Mouse (Mus musculus): Measurements from ENCODE around the gene Lrrc8d.
A peak's percentile ranks its signal among the peaks of the same experiment; 100 is the strongest.
"Not testable (repeated sequence)": the region's sequence is repeated elsewhere in the genome, so short reads cannot be mapped to it uniquely, and the experiment has no call there.

Gene Lrrc8d

DNA sequence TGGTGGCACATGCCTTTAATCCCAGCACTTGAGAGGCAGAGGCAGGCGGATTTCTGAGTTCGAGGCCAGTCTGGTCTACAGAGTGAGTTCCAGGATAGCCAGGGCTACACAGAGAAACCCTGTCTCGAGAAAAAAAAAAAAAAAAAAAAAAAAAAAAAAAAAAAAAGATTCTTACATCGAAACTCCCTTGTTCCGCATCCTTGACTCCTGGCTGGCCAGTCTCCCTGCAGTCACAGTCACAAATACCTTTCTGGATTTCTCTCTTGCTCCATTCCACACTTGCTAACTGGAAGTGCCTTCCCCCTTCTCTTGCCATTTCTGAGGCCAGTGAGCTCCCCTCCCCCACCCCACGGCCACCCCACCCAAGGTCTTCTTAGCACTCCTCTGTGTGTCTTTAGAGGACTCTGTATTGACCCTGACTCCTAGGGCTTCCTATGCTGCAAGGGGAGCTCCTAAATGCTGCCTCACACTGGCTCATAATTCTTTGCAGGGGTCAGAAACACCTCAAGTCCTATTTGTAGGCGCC, 13.9 kb upstream of the Lrrc8d start:
- DNase-seq (ENCODE audit: low read depth): not testable (repeated sequence)

DNA sequence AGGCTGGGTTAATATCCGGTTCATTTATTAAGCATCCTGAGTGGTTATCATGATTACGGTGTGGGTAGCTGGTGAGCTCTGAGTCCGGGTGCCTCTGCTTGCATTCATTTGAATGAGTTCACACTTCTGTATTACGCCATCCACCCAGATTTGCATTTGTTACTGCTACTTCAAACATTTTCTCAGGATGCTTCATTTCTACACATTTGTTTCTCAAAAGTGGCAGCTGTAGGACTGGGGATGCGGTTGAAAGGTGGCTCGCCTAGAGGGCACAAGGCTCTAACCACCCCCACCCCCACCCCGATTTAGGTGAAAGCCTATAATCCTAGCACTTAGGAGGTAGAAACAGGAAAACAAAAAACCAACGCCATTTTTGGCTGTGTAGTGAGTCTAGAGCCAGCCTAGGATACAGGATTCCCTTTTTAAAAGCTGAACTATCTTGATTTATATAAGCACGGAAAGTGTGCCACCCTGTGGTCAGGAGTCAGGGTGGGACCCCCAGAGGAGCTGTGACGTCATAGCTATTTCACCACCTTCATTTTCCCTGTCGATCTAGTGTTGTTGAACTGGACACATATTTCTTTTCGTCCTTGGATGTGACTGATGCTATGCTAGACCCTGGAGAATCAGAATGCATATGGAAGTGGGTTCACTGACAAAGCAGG, 13.3 kb upstream of the Lrrc8d start:
- no peak for DNase-seq (ENCODE audit: low read depth)

DNA sequence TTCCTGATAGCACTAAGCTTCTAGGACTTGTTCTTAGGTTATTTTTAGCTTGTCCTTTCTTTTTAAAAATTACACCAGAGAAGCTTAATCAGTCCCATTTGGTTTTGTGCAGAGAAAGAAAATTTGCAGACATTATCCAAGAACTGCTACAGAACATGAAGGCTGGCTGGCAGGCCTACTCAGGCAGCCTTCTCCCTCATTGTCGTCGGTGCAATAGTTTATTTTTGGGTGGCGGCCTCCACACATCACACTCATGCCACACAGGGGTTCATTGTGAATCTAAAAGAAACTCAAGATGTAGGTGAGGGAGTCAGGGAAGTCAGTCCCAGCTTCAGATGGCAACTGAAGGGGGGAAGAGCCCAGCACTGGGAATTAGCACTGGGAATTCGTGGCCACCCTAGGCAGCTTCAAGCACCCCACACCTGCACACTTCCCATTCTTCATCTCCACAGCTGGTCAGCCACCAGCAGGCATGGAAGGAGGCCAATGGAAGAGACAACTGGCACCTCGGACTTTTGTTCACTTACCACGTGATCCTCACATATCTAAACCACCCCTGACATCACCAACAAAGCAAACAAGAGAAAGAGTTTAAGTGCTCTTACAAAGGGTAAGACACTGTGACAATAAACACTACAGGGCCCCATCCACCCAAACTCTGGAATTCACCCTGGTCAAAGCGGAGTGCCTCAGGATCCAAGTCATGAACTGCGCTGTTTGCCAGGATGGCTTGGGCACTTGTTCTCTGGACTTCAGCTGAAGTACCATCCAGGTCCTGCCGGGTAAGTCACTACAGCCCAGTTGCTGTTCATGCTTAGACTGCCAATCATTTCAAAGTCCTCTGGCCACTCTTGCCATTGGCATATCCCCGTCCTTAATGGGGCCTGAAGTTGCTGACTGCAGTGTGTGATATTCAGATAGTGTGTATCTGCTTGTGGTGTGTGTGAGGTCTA, 9.0 kb upstream of the Lrrc8d start:
- DNase-seq (ENCODE audit: low read depth): no peak

DNA sequence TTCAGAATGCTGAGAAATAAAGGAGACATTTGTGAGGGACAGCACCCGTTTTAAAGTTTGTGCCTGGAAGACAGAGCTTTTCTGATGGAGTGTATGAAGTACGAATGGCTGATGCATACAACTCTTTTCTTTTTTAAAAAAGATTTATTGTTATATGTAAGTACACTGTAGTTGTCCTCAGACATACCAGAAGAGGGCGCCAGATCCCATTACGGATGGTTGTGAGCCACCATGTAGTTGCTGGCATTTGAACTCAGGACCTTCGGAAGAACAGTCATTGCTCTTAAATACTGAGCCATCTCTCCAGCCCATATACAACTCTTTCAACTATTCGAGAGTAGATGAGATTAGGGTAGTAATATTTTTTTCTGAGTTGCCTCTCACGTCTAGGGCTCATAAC, 8.1 kb upstream of the Lrrc8d start:
- DNase-seq (ENCODE audit: low read depth): peak; percentile 25

DNA sequence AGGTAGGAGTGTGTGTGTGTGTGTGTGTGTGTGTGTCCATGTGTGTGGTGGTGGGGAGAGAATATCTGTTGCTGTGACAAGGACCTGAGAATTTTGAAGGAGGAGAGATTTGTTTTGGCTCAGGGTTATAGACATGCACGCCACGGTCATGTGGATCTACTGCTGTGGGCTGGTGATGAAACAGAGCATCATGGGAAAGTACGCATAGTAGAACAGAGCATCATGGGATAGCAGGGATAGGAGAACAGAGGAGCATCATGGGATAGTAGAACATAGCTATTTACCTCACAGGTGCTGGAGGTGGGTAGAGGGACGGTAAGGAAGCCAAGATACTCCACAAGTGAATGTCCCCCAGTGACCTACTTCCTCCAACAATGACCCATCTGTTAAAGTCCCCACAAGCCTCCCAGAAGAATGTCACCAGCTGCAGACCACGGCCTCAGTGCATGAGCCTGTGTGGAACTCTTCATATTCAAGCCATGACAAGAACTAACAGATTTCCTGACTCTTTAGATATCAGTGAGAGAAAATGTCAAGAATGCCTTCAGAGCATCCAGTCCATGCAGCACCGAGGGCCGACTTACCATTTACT, 5.3 kb upstream of the Lrrc8d start:
- no peak for DNase-seq (ENCODE audit: low read depth)

DNA sequence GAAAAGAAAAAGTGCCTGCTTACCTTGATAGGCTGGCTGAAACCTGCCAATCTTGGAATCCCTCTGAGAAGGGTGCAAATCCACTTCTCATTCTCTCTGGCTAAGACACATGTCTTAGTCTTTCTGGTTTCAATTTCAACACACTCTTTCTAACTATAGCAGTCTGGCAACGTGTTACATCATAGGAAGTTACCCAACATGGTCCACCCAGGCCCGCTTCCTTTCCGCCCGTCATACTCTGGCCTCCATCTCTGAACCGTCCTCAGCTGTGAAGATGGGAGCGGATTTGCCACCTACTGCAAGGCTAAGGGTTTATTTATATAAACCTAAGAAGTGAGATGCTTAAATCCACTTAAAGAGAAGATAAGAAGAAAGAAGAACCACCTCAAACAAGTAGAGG, 3.7 kb upstream of the Lrrc8d start:
- DNase-seq (ENCODE audit: low read depth): peak; percentile 10

DNA sequence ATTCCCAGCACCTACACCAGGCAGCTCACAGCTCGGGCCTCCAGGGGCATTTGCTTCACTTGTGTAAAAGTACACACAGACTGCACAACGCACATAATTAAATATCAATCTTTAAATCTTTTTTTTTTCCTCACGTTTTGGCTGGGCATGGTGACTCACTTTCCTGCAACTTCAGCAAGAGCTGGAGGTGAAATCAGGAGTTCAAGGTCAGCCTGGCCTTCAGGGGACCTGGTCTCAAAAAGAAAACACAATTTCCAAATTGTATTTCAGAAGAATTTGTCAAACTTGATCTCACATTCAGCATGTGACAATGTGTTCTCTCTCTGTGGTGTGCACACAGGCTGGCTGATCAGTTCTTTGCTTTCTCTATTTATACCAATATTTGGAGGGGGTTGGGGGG, 1.9 kb upstream of the Lrrc8d start:
- DNase-seq (ENCODE audit: low read depth): no peak

DNA sequence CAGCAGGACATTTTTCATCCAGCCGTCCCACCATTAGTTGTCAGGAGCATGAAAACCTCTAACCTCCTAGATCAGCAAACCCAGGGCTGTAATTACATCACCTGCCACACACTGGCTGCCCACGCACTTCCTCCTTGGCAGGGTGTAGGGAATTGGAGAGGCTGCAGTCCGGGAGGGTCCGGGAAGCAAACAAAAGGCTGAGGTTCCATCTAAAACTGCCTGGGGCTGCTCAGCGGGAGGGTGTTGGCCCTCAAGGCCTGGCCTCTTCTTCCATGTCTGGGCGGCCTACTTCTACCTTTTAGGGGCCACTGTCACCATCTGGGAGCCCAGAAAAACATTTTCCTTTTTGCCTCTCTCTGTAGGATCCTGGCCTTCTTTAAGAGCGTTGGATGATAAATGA, 1.1 kb upstream of the Lrrc8d start:
- peak; percentile 11 for DNase-seq (ENCODE audit: low read depth)

DNA sequence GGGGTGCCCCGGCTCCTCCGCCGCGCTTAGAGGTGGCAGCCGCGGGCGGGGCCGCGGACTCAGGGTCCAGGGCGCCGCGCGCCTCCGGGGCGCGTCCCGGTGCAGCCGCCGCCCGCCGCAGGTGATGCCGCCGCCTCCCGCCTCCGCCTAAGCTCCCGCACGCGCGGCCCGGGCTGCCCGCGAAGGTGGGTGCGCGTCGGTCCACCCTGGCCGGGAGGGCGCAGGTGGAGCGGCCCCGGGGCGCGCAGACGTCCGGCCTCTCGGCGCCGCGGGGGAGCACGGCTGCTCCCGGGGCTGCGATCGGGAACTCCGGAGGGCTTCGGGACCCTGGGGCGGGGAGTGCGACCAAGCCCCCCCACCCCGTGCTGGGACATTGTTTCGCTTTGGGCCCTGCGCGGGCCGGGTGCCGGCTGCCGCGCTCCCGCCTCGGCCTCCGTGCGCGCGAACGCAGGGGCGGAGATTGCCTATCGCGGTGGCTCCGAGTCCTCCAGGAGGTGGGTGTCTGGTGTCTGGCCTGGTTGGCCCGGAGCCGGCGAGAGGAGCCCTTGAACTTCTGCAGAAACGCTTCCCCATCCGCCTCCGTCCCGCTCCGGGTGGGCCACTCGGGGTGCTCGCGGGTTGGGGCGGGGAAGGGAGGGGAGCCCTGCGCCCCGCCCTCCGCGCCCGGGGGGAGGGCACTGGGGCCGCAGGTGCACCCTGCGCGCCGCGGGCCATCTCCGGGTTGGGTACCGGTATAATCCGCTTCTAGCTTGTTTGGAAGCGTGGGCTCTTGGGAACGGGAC, 492 bp downstream of the Lrrc8d start:
- DNase-seq (ENCODE audit: low read depth): peak; percentile 43

DNA sequence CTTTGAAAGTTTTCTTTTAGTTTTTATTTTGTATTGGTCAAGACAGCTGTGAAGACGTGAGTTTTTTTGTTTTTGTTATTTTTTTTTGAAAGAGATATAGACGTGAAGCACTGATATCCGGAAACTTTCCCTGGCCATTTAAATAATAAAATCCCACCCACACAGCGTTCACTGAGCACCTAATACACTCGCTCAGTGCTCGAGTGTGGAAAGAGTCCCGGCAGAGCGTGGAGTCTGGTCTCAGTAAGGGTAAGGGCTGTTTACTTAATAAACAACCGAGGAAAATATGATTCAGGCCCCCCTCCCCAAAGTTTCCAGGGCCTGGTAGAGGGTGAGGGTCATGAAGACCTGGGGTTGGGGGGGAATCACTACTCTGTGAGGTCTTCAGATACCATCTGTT, 1.6 kb downstream of the Lrrc8d start:
- DNase-seq (ENCODE audit: low read depth): no peak

DNA sequence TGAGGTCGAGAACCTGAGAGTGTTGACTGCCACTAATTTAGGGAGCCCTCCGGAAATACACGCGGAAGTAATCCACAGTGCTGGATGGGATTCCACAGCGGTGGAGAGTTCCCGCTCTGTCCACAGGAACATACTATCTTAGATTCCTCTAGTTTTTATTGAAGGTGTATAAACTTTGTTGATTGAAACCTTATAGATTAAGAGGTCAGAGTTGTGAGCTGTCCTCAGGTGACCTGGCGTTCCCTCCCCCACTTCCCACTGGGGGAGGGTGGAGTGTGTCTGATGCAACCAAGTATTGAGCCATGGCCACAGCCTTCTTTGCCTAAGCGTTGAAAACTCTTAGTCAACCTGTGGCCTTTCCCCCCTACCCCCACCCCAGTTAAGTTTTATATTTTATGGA, 2.1 kb downstream of the Lrrc8d start:
- DNase-seq (ENCODE audit: low read depth): no peak

DNA sequence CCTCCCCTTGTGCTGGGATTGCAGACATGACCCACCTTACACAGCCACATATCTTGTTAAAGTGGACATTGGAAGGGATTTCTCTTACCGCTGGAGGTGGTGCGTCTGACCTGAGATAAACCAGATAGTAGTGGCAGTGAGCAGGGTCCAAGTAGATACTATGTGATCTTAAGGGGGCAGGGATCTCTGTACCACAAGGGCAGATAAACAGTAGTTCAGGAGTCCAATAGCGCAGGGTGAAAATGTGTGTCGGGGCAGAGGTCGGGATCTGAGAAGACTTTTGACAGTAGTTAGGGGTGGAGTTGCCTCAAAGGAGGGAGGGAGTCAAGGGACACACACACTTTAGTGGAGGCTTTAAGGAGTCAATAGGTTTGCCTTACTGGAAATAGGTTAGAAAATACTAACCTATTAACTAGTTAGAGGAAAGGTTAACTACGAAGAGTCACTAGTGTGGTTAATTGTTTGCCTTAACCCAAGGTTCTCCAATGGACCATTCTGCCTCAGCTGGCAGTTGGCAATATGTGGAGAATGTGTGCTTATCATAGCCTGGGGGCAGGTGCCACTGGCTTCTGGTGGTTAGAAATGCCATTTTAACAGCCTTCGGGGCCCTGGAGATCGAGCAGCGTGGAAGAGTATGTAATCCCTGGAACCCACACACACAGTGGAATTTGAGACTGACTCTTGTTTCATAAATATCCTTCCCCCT, 3.0 kb downstream of the Lrrc8d start:
- no peak for DNase-seq (ENCODE audit: low read depth)

DNA sequence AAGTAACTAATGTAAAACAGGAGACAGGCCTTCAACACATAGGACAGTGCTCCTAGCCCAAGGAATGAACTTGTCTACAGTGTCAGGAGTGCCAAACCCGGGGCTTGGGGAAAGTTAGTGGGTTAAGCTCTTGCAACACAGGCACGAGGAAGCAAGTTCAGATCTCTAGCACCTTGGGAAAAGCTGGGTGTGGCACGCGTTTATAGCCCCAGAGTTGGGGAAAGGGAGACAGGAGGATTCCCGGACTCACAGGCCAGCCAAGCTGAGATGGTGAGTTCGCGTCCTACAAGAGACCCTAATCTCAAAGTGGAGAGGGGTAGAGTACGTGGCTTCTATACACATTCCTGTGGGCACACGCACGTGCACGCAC, 3.5 kb downstream of the Lrrc8d start:
- DNase-seq (ENCODE audit: low read depth): no peak

DNA sequence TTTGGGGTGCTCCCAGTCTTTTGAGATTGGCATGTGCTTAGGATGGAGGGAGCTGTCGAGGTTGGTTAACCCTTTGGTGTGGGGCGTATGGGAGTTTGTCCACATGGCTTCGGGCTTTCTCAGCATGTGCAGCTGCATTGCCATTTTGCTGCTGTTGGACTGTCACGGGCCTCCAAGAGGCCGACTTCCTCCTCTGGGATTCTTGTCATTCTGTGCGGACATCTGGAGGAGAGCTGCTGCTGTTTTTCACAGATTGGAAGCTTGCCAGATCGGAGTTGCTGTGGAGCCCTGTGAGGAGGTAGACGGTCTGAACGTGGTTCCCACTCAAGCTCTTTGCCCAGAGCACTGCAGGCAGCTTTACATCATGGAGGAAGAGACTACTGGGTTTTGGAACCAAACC, 4.8 kb downstream of the Lrrc8d start:
- no peak for DNase-seq (ENCODE audit: low read depth)

DNA sequence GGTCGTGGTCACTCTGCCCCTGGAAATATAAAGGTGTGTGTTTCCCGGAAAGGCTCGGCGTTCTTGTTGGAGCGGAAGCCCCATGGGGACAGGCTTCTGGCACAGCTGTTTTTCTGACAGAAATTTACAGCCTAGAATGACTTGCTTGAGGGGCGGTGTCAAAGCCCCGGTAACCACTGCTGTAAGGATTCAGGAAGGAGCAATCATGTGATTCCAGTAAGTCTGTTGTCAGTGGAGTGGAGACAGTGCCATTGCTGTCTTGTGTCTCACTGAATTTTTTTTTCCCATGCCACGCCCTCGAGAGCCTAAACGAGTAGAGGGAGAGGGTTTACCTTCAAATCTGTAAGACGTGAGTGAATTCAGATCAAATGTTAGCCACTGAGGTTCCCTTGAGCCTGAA, 6.9 kb downstream of the Lrrc8d start:
- DNase-seq (ENCODE audit: low read depth): no peak

DNA sequence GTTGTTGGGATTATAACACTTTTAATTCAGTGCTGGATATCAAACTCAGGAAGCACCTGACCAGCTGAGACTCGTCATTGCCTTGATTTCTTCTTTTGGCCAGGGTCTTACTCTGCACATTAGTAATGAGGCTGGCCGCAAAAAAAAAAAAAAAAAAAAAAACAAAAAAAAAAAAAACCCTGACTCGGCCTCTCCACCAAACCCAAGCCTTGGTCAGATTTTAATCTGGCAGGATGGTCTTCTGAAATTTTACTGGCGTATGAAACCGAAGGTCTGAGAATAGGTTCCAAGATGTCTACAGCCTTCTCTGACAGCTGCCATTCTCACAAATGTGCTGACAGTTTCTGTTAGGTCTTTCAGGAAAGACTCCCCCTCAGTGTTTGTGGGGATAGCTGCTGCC, 8.5 kb downstream of the Lrrc8d start:
- no peak for DNase-seq (ENCODE audit: low read depth)

DNA sequence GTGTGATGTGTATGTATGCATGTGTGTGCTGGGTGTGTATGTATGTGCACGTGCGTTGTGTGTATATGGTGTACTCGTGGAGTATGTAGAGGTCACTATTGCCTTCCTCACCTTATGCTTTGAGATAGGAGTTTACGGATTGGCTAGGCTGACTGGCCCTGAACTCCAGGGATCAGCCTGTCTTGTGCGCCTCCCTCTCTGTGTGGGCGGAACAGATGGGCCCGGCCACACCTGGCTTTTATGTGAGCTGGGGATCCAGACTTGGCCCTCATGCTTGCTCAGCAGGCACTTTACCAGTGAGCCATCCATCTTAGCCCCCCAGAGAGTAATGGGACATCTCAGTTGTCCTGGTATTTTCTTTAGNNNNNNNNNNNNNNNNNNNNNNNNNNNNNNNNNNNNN, 10.7 kb downstream of the Lrrc8d start:
- no peak for DNase-seq (ENCODE audit: low read depth)

DNA sequence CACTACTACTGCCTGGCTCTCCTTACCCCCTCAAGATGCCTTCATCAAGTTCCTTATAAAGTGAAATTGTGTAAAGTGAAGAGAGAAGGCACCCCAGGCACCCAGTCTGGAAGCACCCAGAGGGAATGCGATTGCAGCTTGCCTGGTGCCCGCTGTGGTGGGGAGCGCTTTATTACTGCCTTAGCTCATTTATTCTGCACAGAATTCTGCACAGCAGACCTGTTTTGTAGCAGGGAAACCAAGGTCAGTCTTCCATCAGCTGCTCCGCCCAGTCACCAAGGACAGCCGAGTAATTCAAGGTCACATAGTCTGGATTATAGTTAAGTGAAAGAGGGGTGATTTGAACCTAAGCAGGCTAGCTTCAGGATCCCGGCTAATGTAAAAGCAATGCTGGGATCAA, 14.7 kb downstream of the Lrrc8d start:
- DNase-seq (ENCODE audit: low read depth): no peak

DNA sequence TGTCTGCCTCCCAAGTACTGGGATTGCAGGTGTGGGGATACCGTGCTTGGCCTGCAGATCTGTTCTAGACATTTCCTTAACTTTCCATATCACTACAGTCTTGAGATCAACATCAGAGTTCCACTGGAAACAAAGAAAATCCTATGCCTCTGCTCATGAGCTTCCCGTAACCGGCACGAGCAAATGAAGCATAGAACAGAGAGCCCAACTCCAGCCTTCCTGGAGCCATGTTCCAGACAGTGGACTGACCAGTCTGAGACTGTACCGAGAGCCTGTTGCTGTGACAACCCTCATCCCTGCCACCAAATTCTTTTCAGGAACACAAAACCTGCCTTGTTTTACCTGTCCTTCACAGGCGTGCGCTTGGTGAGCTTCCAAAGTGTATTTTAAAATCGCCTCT, 15.3 kb downstream of the Lrrc8d start:
- DNase-seq (ENCODE audit: low read depth): no peak

DNA sequence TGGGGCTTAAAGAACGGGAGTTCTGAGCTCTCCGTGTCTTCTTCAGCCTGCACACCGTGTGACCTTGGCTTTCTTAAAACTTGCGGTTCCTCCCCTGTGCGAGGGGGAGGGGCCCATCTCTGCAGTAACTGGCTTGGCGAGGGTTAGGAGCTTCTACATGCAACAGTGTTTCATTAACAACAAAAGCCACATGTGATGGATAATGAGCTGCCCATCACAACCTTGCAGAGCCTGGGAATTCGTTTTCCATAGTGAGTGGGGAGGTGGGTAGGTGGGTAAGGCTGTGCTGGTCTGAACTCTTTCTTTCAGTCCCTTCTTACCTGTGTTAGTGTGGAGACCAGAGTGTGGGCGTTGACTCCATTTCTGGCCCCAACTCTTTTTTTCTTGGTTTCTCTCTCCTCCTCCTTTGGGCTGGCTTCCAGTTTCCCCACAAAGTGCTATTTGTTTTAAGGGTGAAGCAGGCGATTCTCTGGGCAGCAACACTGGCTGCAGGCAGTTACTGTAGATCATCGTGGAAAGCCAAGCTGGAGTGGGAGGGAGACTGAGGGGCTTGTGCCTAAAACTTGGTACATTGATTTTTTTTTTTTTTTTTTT, 15.9 kb downstream of the Lrrc8d start:
- DNase-seq (ENCODE audit: low read depth): peak; percentile 76

DNA sequence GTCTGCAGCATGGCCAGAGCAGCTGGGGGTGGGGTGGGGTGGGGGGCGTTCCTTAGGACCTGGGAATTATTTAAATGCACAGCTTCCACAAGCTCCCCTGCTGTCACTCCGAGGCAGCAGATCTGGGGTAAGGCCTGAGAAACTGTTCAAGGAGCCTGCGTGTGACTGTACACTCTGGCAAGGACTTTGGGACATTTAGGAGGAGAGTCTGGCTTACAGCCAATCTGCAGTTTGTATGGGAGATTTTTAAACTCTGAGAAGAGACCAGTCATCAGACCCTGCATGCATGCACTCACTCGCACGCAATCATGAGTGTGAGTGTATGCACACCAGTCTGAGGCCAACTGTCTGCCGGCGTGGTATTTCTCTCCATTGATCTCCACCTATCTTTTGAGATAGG, 17.5 kb downstream of the Lrrc8d start:
- DNase-seq (ENCODE audit: low read depth): peak; percentile 13

All from NIH3T3 (cell line).